9 mouse cellular contexts compared by ENCODE assay signal in the genomic region with DNA sequence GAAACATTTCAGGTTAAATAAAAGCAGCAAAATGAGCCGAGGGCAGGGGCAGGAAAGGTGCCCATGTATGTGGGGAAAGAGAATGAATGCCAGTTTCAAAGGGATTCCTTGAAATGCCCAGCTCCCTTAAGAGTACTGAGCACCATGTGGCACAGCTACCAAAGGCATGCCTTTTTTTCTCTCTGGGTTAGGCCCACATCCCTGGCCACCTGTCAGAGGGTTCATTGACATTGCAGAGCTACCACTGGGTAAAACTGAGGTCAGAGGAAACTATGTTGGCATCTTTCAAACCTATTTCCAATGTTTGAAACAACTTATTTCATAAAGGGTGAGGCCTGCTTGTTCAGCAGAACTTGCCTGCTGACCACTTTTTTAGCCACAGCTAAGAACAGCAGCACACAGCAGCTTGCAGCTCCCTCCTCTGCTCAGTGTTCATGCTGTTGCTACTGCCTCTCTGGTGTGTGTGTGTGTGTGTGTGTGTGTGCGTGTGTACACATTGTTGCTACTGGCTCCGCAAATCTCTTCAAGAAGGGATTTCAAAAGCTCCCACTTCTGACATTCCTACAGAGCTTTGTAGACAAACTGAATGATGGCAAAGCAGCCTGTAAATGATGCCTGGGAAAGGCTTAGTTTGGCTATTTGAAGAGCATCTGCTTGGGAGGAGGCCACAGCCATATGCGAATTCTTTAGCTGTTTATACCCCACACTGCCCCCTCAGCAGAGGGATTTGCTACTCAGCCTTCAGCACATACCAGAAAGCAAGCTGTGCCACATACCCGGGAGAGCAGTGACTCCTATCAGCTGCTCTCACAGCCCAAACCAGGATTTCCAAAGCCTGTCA. TPM values are rescaled to one million over a fixed set of nuclear protein-coding genes. Genes with fewer than 3 reads are reported as not detected.
A peak's percentile ranks its signal among the peaks of the same experiment; 100 is the strongest.
DNase-seq lines count a peak whose midpoint lies in the region; ATAC-seq and TF ChIP-seq lines count a peak whose summit lies in the region.
"Had no signal": no experiment of that assay in that cellular context is flagged by ENCODE, and none has a peak within 500 bp of the region (broad histone marks: within the 10 kb centered on the region; RNA-seq: fewer than 3 reads in every experiment).

No protein-coding gene starts in this region.

- H3K4me1 ChIP-seq in lung, embryonic 14.5 days (ENCODE audit: insufficient read depth) = peaks cover 9% of the 10 kb centered on the region; the same call in 1 of the 2 replicates
- H3K4me1 ChIP-seq in liver, embryonic 13.5 days (replicated peaks) = peaks cover 98% of the 10 kb centered on the region

- peaks cover 21% of the 10 kb centered on the region; the same call in 1 of the 2 replicates for H3K36me3 ChIP-seq in lung, embryonic 14.5 days (ENCODE audit: insufficient read depth)
- H3K36me3 ChIP-seq in liver, embryonic 13.5 days = peaks cover 23% of the 10 kb centered on the region; the same call in 1 of the 2 replicates

- no peak for ATAC-seq in lung, embryonic 14.5 days (ENCODE audit: insufficient read depth)
- no peak for ATAC-seq in liver, embryonic 13.5 days (ENCODE audit: low read depth)

- no peak overlapping the region for H3K4me3 ChIP-seq in lung, embryonic 14.5 days (ENCODE audit: low read depth, low read length)
- H3K4me3 ChIP-seq in liver, embryonic 13.5 days (replicated peaks) = no peak overlapping the region; the same call in 1 of the 2 replicates
- H3K4me3 ChIP-seq: neural tube, embryonic 12.5 days had no signal

- no peak overlapping the region for H3K4me2 ChIP-seq in lung, embryonic 14.5 days
- H3K4me2 ChIP-seq in liver, embryonic 13.5 days = peak overlapping the region; percentile 61
- H3K4me2 ChIP-seq: neural tube, embryonic 12.5 days had no signal

- WGBS in lung, embryonic 14.5 days = 57% methylated on average over 5 of the region's 5 CpGs
- 49% methylated on average over 5 of the region's 5 CpGs for WGBS in liver, embryonic 13.5 days (ENCODE audit: insufficient replicate concordance)

- H3K27ac ChIP-seq in lung, embryonic 14.5 days (ENCODE audit: low read depth) = peak overlapping the region; percentile 42; the same call in 1 of the 2 replicates
- H3K27ac ChIP-seq in liver, embryonic 13.5 days = peak overlapping the region; percentile 96
- H3K27ac ChIP-seq: neural tube, embryonic 12.5 days had no signal

- no peak overlapping the region for H3K9ac ChIP-seq in lung, embryonic 14.5 days
- H3K9ac ChIP-seq in liver, embryonic 13.5 days = peak overlapping the region; percentile 65
- H3K9ac ChIP-seq: neural tube, embryonic 12.5 days had no signal

- no peak for DNase-seq in lung, embryonic 14.5 days
- DNase-seq in lung, postnatal 25 days (ENCODE audit: low spot score) = no peak
- peak; percentile 63 to 70 for DNase-seq in frontal cortex, adult 2 months (ENCODE audit: extremely low spot score in 1 of 2, low spot score in 1 of 2)
- DNase-seq in liver, embryonic 13.5 days = no peak
- DNase-seq in right cerebral cortex, postnatal 36 days (ENCODE audit: low spot score in 2 of 2) = peak; percentile 51 to 73
- no peak for DNase-seq in kidney, postnatal 10 days
- DNase-seq in embryo, embryonic 10.5 days (ENCODE audit: low spot score) = no peak
- no peak for DNase-seq in retina, postnatal 1 day

- H3K9me3 ChIP-seq in lung, embryonic 14.5 days (ENCODE audit: low read depth, low read length) = no peaks in the 10 kb centered on the region
- H3K9me3 ChIP-seq in liver, embryonic 13.5 days (replicated peaks) = no peaks in the 10 kb centered on the region
- H3K9me3 ChIP-seq: neural tube, embryonic 12.5 days had no signal

- no peaks in the 10 kb centered on the region for H3K27me3 ChIP-seq in lung, embryonic 14.5 days (ENCODE audit: insufficient read depth, low read length)
- H3K27me3 ChIP-seq in liver, embryonic 13.5 days = no peaks in the 10 kb centered on the region
- H3K27me3 ChIP-seq: neural tube, embryonic 12.5 days had no signal

- TF ChIP-seq CTCF in lung, embryonic 14.5 days (IDR thresholded peaks at IDR 0.05; ENCODE audit: low read depth) = no peak

RNA-seq across cellular contexts. Expression of gene Rnf216, which starts 59.4 kb away (rescaled TPM):
- polyA plus RNA-seq in lung, embryonic 14.5 days (2014; fragmentation: Nextera tagmentation; extraction: Ambion mirVana) = 31.5 and 36.1 TPM in 2 replicates
- 29.7 and 33.4 TPM in 2 replicates for polyA plus RNA-seq in frontal cortex, adult 2 months (2012; rRNA removed)
- polyA plus RNA-seq in liver, embryonic 13.5 days (2015; fragmentation: Nextera tagmentation; extraction: Ambion mirVana) = 14.4 and 19.8 TPM in 2 replicates

Comparison
In these comparisons a context has a peak if more than half of its experiments do, and no peak if none do; other contexts are left out.
1. DNase-seq: peak in frontal cortex, adult 2 months (2 of 2) and right cerebral cortex, postnatal 36 days (2 of 2); none in lung, embryonic 14.5 days (single experiment), lung, postnatal 25 days (single experiment), liver, embryonic 13.5 days (single experiment), kidney, postnatal 10 days (single experiment), embryo, embryonic 10.5 days (single experiment) and retina, postnatal 1 day (single experiment).